Mouse (Mus musculus) fibroblast of lung, adult 2 months (primary cell): Measurements from ENCODE around the gene Galnt11.

Experiments used
- DNase-seq: peaks from one replicate; pipeline ENCODE4 v3.0.0-alpha.2; 2011; ENCODE audit warnings: low read depth

Galnt11 gene

GRCm38 (mm10) chr5:25254491-25254890 is 32.8 kb downstream of the Galnt11 start:
- no peak for DNase-seq

DNA sequence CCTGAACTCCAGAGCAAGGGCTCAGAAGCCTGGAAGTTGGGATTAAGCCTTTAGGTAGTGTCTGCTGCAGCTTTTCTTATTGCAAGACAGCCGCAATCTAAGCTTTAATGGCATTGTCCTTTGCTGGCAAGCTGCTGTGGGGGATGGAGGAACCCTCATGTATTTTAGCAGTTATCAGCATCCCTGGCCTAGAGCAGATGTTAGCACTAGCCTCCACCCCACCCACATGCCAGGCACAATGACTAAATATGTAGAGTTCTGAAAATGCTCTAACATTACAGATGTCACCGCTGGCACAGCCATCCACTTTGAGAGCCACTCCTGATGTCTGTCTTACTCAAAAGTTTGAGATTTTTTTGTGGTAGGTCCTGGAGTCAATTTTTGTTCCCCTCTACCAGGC is 35.0 kb downstream of the Galnt11 start:
- no peak for DNase-seq

GRCm38 (mm10) chr5:25261452-25261851 is 39.7 kb downstream of the Galnt11 start:
- DNase-seq: no peak

- no peak for DNase-seq
These were observed 40.6 kb downstream of the Galnt11 start for GRCm38 (mm10) chr5:25262266-25262665.

GRCm38 (mm10) chr5:25268258-25268888 is 46.7 kb downstream of the Galnt11 start:
- no peak for DNase-seq

GRCm38 (mm10) chr5:25275629-25276028 is 53.9 kb downstream of the Galnt11 start:
- DNase-seq: no peak

DNA sequence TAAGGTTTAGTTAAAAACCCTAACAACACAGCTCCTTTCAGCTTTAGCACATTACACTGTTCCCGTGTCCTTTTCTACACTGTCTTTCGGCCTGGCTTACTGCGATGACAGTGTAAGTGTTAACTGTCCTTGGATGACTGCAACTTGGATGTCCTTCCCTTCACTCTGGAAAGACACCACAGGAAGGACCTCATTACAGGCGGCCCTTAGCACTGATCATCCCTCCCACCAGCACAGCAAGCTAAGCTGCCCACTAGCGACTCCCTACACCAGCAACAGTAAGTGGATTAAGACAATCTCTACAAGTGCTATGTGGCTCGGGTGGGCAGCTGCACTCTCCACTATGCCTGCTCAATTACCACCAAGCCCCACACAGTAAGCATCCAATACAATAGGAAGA is 54.7 kb downstream of the Galnt11 start:
- no peak for DNase-seq

- DNase-seq: no peak
These were observed 62.3 kb downstream of the Galnt11 start for GRCm38 (mm10) chr5:25283988-25284387.

DNA sequence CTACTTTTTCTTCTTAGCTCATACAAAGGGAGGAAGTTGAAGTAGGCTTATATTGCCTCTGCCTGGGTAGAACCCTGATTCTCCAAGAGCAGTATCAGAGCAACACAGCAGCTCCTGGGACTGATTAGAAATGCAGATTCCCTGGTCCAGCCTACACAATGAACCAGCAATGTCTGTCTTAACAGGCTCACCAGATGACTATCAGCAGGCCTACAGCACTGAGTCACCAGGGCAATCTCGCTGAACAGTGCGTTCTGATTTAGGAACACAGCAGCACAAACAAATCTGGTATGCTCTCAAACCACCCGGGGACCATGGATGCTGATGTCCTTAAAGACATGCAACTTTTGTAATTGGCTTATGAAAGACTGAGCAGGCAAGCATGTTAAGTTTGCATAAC is 75.1 kb downstream of the Galnt11 start:
- DNase-seq: peak; percentile 13

GRCm38 (mm10) chr5:25310226-25310625 is 88.5 kb downstream of the Galnt11 start:
- no peak for DNase-seq

GRCm38 (mm10) chr5:25313881-25314280 is 92.2 kb downstream of the Galnt11 start:
- DNase-seq: no peak
